Mouse (Mus musculus) kidney, postnatal 0 days (tissue): ENCODE data around the gene Wdr59. TPM values are rescaled to one million over a fixed set of nuclear protein-coding genes. Genes with fewer than 3 reads are reported as not detected.

ENCODE experiments used
- ATAC-seq: fragments of 200-750 bp; cut with Nextera tagmentation; replicated peaks from 2 replicates; pipeline ENCODE4 v1.8.0; 2017; ENCODE audit warnings: low read depth, moderate number of reproducible peaks, moderate TSS enrichment, moderate library complexity; ENCODE audit not compliant: low FRiP score
- DNase-seq: peaks from one replicate; pipeline ENCODE4 v3.0.0-alpha.2; 2016; ENCODE audit warnings: low spot score
- H3K27ac ChIP-seq: fragments of 300-500 bp; sonication (generic); 2 replicates; pipeline ENCODE4 v1.5.1; 2014; ENCODE audit warnings: mild to moderate bottlenecking
- H3K27me3 ChIP-seq: fragments of 300-500 bp; sonication (generic); 2 replicates; pipeline ENCODE4 v1.6.1; 2014; ENCODE audit warnings: low read length, mixed read lengths; ENCODE audit not compliant: insufficient read depth
- H3K36me3 ChIP-seq: fragments of 300-500 bp; sonication (generic); 2 replicates; pipeline ENCODE4 v1.6.1; 2014; ENCODE audit warnings: low read length, mixed read lengths; ENCODE audit not compliant: insufficient read depth
- H3K4me1 ChIP-seq: fragments of 300-500 bp; sonication (generic); replicated peaks from 2 replicates; pipeline ENCODE4 v1.6.1; 2014; ENCODE audit warnings: antibody characterized with exemption, low read length, mixed read lengths; ENCODE audit not compliant: insufficient read depth
- H3K4me2 ChIP-seq: fragments of 300-500 bp; sonication (generic); 2 replicates; pipeline ENCODE4 v1.6.1; 2014; ENCODE audit warnings: mild to moderate bottlenecking, low read length, moderate library complexity, mixed read lengths
- H3K4me3 ChIP-seq: fragments of 300-500 bp; sonication (generic); replicated peaks from 2 replicates; pipeline ENCODE4 v1.5.1; 2014; ENCODE audit warnings: low read depth, low read length
- H3K9ac ChIP-seq: fragments of 300-500 bp; sonication (generic); 2 replicates; pipeline ENCODE4 v1.6.1; 2014; ENCODE audit warnings: low read depth, low read length
- H3K9me3 ChIP-seq: fragments of 300-500 bp; sonication (generic); replicated peaks from 2 replicates; pipeline ENCODE4 v1.6.1; 2016; ENCODE audit warnings: low read length, inconsistent platforms, mixed read lengths
- CTCF ChIP-seq: IDR thresholded peaks from 2 replicates; pipeline ENCODE4 v1.5.1; 2016; ENCODE audit warnings: antibody characterized with exemption, low read depth, mild to moderate bottlenecking, moderate library complexity
- WGBS: fragments of 180-500 bp; shearing (Covaris S2); extraction: QIAGEN DNeasy Blood & Tissue Kit; methylation state at CpG from one replicate; pipeline ENCODE4 v1.1.7; 2014; 5-methylcytosine and 5-hydroxymethylcytosine counted together
- polyA plus RNA-seq: library from polyadenylated mRNA; unstranded; fragments of >200 nt; fragmentation: Nextera tagmentation; extraction: Ambion mirVana; gene quantifications from 2 replicates; pipeline ENCODE4 v1.2.1, GENCODE M21; 2015

The Wdr59 gene
- polyA plus RNA-seq: 3.2 TPM in 2 replicates

GRCm38 (mm10) chr8:111521713-111522429, at the start of gene Wdr59:
Gene Wdr59 (minus strand): TSS chr8:111522092.
- Histone ChIP-seq H3K4me2 (peak within 1 kb of the TSS; percentile 73), H3K9me3 (no peaks in the 10 kb centered on the region), H3K27me3 (no peaks in the 10 kb centered on the region), H3K4me3 (peak within 1 kb of the TSS; percentile 60), H3K27ac (no peak within 1 kb of the TSS), H3K9ac (peak within 1 kb of the TSS; percentile 57), H3K36me3 (no peaks in the 10 kb centered on the region), H3K4me1 (0 out of 2 replicates have a peak, but pooled peaks cover 4% of the 10 kb centered on the region)
- TF ChIP-seq CTCF: peak; percentile 66
- peak; percentile 100 for ATAC-seq
- 1% methylated on average over 31 of the region's 34 CpGs for WGBS
- DNase-seq: peak; percentile 100

DNA sequence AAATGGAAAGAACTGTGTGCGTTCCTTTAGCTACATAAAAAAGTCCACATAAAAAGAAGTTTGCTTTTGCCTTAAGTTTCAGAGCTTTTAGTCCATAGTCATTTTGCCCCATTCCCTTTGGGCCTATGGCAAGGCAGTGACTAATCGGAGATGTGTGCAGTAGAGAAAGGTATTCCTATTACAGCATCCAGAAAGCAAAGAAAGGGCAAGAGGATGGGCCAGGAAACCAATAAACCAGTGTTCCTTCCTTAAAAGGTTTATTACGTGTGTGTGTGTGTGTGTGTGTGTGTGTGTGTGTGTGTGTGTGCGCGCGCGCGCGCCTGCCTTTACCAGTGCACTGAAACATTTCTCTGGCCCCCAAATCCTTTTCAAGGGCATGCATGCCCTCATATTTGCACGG, 49.8 kb upstream of the Wdr59 start:
- Histone ChIP-seq H3K27ac (no peak overlapping the region), H3K4me1 (0 out of 2 replicates have a peak, but pooled peaks cover 4% of the 10 kb centered on the region), H3K27me3 (no peaks in the 10 kb centered on the region), H3K9me3 (no peaks in the 10 kb centered on the region), H3K36me3 (no peaks in the 10 kb centered on the region), H3K9ac (no peak overlapping the region), H3K4me2 (no peak overlapping the region), H3K4me3 (no peak overlapping the region)
- ATAC-seq (no peak), DNase-seq (no peak)
- WGBS: 83% methylated on average over 10 of the region's 10 CpGs
- no peak for TF ChIP-seq CTCF

GRCm38 (mm10) chr8:111570432-111570831, 48.5 kb upstream of the Wdr59 start:
- H3K4me1 ChIP-seq: 0 out of 2 replicates have a peak, but pooled peaks cover 4% of the 10 kb centered on the region
- ATAC-seq (no peak), DNase-seq (no peak)
- no peaks in the 10 kb centered on the region for H3K27me3 ChIP-seq
- 75% methylated on average over 2 of the region's 2 CpGs for WGBS
- no peaks in the 10 kb centered on the region for H3K9me3 ChIP-seq
- no peak overlapping the region for H3K27ac ChIP-seq
- no peak for TF ChIP-seq CTCF
- no peak overlapping the region for H3K4me2 ChIP-seq
- no peak overlapping the region for H3K9ac ChIP-seq
- no peaks in the 10 kb centered on the region for H3K36me3 ChIP-seq
- H3K4me3 ChIP-seq: no peak overlapping the region

DNA sequence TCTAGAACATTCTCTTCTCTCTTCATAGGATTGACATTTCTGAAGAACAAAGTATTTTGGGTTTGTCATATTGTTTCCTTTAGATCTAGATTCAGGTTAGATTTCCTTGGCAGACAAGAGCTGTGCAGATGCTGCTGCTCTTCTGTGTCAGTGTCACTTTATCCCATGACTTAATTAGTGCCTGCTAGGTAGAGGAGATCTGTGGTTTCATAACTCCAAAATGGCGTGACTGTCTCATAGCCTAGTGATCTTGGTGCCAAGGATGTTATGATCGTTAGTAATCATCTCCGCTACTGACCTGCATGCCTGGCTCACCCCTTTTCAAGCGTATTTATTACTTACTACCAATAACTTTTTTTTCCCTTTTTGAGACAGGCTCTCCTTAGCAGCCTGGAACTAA, 48.0 kb upstream of the Wdr59 start:
- ATAC-seq (no peak), DNase-seq (no peak)
- no peak overlapping the region for H3K4me2 ChIP-seq
- H3K27ac ChIP-seq: no peak overlapping the region
- 84% methylated on average over 4 of the region's 4 CpGs for WGBS
- no peak overlapping the region for H3K9ac ChIP-seq
- no peaks in the 10 kb centered on the region for H3K9me3 ChIP-seq
- no peak for TF ChIP-seq CTCF
- no peak overlapping the region for H3K4me3 ChIP-seq
- 0 out of 2 replicates have a peak, but pooled peaks cover 4% of the 10 kb centered on the region for H3K4me1 ChIP-seq
- H3K36me3 ChIP-seq: no peaks in the 10 kb centered on the region
- no peaks in the 10 kb centered on the region for H3K27me3 ChIP-seq

- Histone ChIP-seq H3K9me3 (no peaks in the 10 kb centered on the region), H3K4me1 (0 out of 2 replicates have a peak, but pooled peaks cover 4% of the 10 kb centered on the region), H3K9ac (no peak overlapping the region), H3K36me3 (no peaks in the 10 kb centered on the region), H3K4me3 (no peak overlapping the region), H3K4me2 (no peak overlapping the region), H3K27ac (no peak overlapping the region), H3K27me3 (no peaks in the 10 kb centered on the region)
- 46% methylated on average over 3 of the region's 3 CpGs for WGBS
- ATAC-seq (no peak), DNase-seq (no peak)
- no peak for TF ChIP-seq CTCF
These were observed 46.1 kb upstream of the Wdr59 start for GRCm38 (mm10) chr8:111568029-111568428.

DNA sequence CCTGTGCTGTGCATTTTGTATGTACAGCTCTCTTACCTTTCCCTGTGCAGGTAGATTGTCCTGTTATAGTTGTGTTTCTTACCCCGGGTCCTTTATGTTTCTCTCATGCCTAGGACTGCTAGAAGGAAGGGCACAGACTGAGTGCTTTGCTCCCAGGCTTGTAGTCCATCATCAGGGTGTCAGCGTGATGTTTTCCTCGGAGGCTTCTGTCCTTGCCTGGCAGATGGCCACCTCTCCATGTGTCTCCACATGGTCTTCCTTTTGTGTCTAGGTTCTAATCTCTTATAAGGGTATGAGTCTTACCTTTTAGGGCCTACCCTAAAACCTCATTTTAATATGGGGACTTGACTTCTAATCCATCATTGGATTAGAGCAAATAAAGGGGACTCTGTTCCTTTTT, 45.7 kb upstream of the Wdr59 start:
- Histone ChIP-seq H3K4me2 (no peak overlapping the region), H3K27ac (no peak overlapping the region), H3K4me3 (no peak overlapping the region), H3K9me3 (no peaks in the 10 kb centered on the region), H3K4me1 (0 out of 2 replicates have a peak, but pooled peaks cover 4% of the 10 kb centered on the region), H3K27me3 (no peaks in the 10 kb centered on the region), H3K9ac (no peak overlapping the region), H3K36me3 (no peaks in the 10 kb centered on the region)
- ATAC-seq (no peak), DNase-seq (no peak)
- no peak for TF ChIP-seq CTCF
- 48% methylated on average over 3 of the region's 3 CpGs for WGBS
